Mouse (Mus musculus): ENCODE measurements around the gene Pou2f3.

DNA sequence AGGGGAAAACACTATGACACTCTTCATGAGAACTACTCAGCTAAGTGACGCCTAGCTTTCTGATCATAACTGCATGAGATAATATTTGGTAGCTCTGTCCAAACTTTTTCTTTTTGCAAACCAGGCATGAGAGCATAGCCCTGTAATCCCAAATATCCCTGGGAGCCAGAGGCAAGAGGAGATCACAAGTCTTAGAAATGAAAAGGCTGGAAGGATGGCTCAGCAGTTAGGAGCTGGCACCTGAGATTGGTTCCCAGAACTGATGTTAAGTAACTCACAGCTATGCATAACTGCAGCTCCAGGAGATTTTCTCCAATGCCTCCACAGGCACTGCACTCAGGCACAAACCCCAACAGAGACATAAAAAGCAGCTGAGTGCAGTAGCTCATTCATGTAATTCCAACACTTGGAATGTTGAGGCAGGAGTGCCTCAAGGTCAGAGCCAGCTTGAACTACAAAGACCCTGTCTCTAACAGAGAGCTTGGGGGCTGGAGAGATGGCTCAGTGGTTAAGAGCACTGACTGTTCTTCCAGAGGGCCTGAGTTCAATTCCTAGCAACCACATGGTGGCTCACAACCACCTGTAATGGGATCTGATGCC, 124.4 kb downstream of the Pou2f3 start:
- TF ChIP-seq CTCF (IDR thresholded peaks at IDR 0.05; ENCODE audit: borderline replicate concordance, insufficient read depth, low read depth, low read length) (no peak), POLR2A (IDR thresholded peaks at IDR 0.05; ENCODE audit: borderline replicate concordance, insufficient read depth, low read length) (no peak)

All from cerebellum, adult 2 months (tissue).